In the genomic region with DNA sequence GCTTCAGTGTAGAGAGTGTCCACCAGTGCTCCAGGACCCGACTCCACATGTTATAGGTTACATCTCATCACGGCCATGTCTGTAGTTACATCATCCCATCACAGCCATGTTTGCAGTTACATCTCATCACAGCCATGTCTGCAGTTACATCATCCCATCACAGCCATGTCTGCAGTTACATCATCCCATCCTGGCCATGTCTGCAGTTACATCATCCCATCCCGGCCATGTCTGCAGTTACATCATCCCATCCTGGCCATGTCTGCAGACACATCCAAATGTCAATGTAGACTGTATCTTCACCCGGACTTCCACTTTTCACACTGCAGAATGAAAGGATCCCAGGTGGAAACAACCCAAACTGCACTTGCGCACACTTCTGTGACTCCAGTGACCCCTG, we compare ENCODE assay signal across 19 mouse cellular contexts.
"Had no signal": no experiment of that assay in that cellular context is flagged by ENCODE, and none has a peak within 500 bp of the region (broad histone marks: within the 10 kb centered on the region; RNA-seq: fewer than 3 reads in every experiment).

No protein-coding gene starts in this region.

- H3K27ac ChIP-seq: kidney, postnatal 0 days; layer of hippocampus, adult 2 months; limb, embryonic 12.5 days; limb, embryonic 15.5 days; liver, embryonic 12.5 days; liver, embryonic 15.5 days; macrophage; stomach, embryonic 15.5 days had no signal

- H3K4me3 ChIP-seq: layer of hippocampus, adult 2 months; limb, embryonic 12.5 days; limb, embryonic 15.5 days; liver, embryonic 12.5 days; liver, embryonic 15.5 days; stomach, embryonic 15.5 days had no signal

- H3K9ac ChIP-seq: limb, embryonic 12.5 days; limb, embryonic 15.5 days; liver, embryonic 12.5 days; liver, embryonic 15.5 days; stomach, embryonic 15.5 days had no signal

- DNase-seq: kidney, adult 2 months; kidney, postnatal 25 days; left cerebral cortex, postnatal 4 days; lung, adult 2 months; lung, postnatal 14 days; midbrain, embryonic 14.5 days; right cerebral cortex, postnatal 14 days; right cerebral cortex, postnatal 4 days; thymus, postnatal 25 days had no signal

- H3K9me3 ChIP-seq: limb, embryonic 12.5 days; limb, embryonic 15.5 days; liver, embryonic 12.5 days; liver, embryonic 15.5 days; stomach, embryonic 15.5 days had no signal

- H3K4me1 ChIP-seq: limb, embryonic 12.5 days; limb, embryonic 15.5 days; liver, embryonic 12.5 days; liver, embryonic 15.5 days; stomach, embryonic 15.5 days had no signal

- H3K4me2 ChIP-seq: limb, embryonic 12.5 days; limb, embryonic 15.5 days; liver, embryonic 12.5 days; liver, embryonic 15.5 days; midbrain, embryonic 11.5 days; stomach, embryonic 15.5 days had no signal

- ATAC-seq: intestine, postnatal 0 days; liver, embryonic 12.5 days had no signal

- H3K27me3 ChIP-seq: limb, embryonic 12.5 days; limb, embryonic 15.5 days; liver, embryonic 12.5 days; liver, embryonic 15.5 days; stomach, embryonic 15.5 days had no signal
